Mouse (Mus musculus) E14TG2a.4 (cell line): ENCODE measurements around the gene Pla2g4e.

ENCODE experiments used
- CTCF ChIP-seq: conservative IDR thresholded peaks from 2 replicates; pipeline ENCODE4 v1.5.1; 2014; ENCODE audit warnings: low read length
- NANOG ChIP-seq: IDR thresholded peaks from 2 replicates; pipeline ENCODE4 v1.6.1; 2014; ENCODE audit warnings: borderline replicate concordance, low read length, mixed read lengths

- no peak for TF ChIP-seq CTCF
- TF ChIP-seq NANOG = no peak
These were observed 17.7 kb upstream of the Pla2g4e start for GRCm38 (mm10) chr2:120262876-120263275.
